8 mouse cellular contexts compared by ENCODE assay signal in the genomic region with DNA sequence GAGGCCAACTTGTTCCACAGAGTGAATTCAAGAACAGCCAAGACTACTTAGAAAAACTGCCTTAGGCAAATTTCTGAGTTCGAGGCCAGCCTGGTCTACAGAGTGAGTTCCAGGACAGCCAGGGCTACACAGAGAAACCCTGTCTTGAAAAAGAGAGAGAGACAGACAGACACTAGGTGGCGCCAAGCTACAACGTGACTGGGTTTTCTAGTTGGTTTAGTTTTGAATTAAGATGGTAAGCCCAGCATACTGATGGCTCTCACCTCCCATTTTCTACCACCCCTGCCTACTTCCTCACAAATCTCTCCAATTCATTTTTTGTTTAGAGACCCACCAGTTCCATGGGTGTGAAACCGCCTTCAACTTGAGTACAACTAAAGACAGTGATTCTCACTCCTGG.
DNase-seq lines count a peak whose midpoint lies in the region; ATAC-seq and TF ChIP-seq lines count a peak whose summit lies in the region.
"Had no signal": no experiment of that assay in that cellular context is flagged by ENCODE, and none has a peak within 500 bp of the region (broad histone marks: within the 10 kb centered on the region; RNA-seq: fewer than 3 reads in every experiment).

No protein-coding gene starts in this region.

- intact Hi-C loops in gastrocnemius, postnatal 36 days (cut with DNase I): loop anchor here (1.0 kb wide), 1 partner anchor 160 kb away; no protein-coding TSS in a partner anchor

- no peak overlapping the region for H3K4me3 ChIP-seq in lung, embryonic 14.5 days (ENCODE audit: low read depth, low read length)
- H3K4me3 ChIP-seq: lung, embryonic 15.5 days had no signal

- no peaks in the 10 kb centered on the region for H3K9me3 ChIP-seq in lung, embryonic 14.5 days (ENCODE audit: low read depth, low read length)
- H3K9me3 ChIP-seq: lung, embryonic 15.5 days had no signal

- no peak overlapping the region for H3K4me2 ChIP-seq in lung, embryonic 14.5 days
- H3K4me2 ChIP-seq: lung, embryonic 15.5 days had no signal

- no peak overlapping the region for H3K9ac ChIP-seq in lung, embryonic 14.5 days
- H3K9ac ChIP-seq: lung, embryonic 15.5 days had no signal

- no peaks in the 10 kb centered on the region for H3K4me1 ChIP-seq in lung, embryonic 14.5 days (ENCODE audit: insufficient read depth)
- H3K4me1 ChIP-seq: lung, embryonic 15.5 days had no signal

- TF ChIP-seq CTCF in lung, embryonic 14.5 days (IDR thresholded peaks at IDR 0.05; ENCODE audit: low read depth): peak; percentile 73

- H3K27me3 ChIP-seq in lung, embryonic 14.5 days (ENCODE audit: insufficient read depth, low read length): no peaks in the 10 kb centered on the region
- H3K27me3 ChIP-seq: lung, embryonic 15.5 days had no signal

- no peak for ATAC-seq in lung, embryonic 14.5 days (ENCODE audit: insufficient read depth)

- no peak overlapping the region for H3K27ac ChIP-seq in lung, embryonic 14.5 days (ENCODE audit: low read depth)
- H3K27ac ChIP-seq: lung, embryonic 15.5 days had no signal

- WGBS in large intestine, adult 2 months: 28% methylated on average over 4 of the region's 4 CpGs
- 37% methylated on average over 4 of the region's 4 CpGs for WGBS in lung, embryonic 14.5 days

- DNase-seq in ES-CJ7 (ENCODE audit: low read depth, low spot score): peak; percentile 73
- DNase-seq in adipocyte (ENCODE audit: low spot score): peak; percentile 78
- peak; percentile 83 for DNase-seq in embryo, embryonic 10 days (ENCODE audit: low spot score)
- DNase-seq in gastrocnemius, postnatal 36 days: peak; percentile 56 to 64
- peak; percentile 40 for DNase-seq in large intestine, adult 2 months (ENCODE audit: low read depth, low spot score)
- peak; percentile 87 for DNase-seq in lung, embryonic 14.5 days
- DNase-seq in right cerebral cortex, adult 2 months (ENCODE audit: low spot score in 2 of 2): peak; percentile 82 to 88

- H3K36me3 ChIP-seq in lung, embryonic 14.5 days (ENCODE audit: insufficient read depth): no peaks in the 10 kb centered on the region
- H3K36me3 ChIP-seq: lung, embryonic 15.5 days had no signal
